Mouse (Mus musculus) testis, adult 2 months (tissue): ENCODE results near the gene Dlg4.

Experiments used
- CTCF ChIP-seq: fragments of 200-500 bp; IDR thresholded peaks from 2 replicates; pipeline ENCODE4 v1.5.1; 2012; ENCODE audit warnings: low read depth, mild to moderate bottlenecking, inconsistent platforms, low read length, moderate library complexity; ENCODE audit not compliant: control insufficient read depth, insufficient read depth, insufficient replicate concordance
- POLR2A ChIP-seq: fragments of 200-500 bp; IDR thresholded peaks from 2 replicates; pipeline ENCODE4 v1.6.1; 2012; ENCODE audit warnings: low read depth, mild to moderate bottlenecking, inconsistent platforms, low read length, moderate library complexity; ENCODE audit not compliant: control insufficient read depth

DNA sequence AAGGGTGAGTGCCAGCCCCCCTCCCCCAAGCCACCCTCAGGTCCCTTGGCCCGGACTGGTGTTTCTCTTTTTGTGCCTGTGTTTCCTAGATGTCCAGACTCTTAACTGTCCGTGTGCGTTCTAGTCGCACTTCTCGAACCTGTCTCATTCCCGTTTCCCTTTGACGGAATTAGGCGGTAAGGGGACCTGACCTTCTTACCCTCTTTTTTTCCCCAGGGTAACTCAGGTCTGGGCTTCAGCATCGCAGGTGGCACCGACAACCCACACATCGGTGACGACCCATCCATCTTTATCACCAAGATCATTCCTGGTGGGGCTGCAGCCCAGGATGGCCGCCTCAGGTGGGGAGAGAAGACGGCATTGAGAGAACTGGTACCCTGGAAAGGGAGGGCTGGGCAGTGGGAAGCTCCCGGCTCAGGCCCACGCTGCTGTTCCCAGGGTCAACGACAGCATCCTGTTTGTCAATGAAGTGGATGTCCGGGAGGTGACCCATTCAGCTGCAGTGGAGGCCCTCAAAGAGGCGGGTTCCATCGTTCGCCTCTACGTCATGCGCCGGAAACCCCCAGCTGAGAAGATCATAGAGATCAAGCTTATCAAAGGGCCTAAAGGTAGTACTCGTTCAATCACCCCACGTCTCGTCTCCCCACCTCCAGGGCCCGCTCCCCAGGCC, 14.0 kb downstream of the Dlg4 start:
- TF ChIP-seq CTCF = no peak
- TF ChIP-seq POLR2A = no peak
